Mouse (Mus musculus) limb, embryonic 11.5 days (tissue): ENCODE measurements at regions not wholly inside any gene's neighbourhood (a gene's known extent, or its start where the extent isn't known, plus 50 kb on each side); places are given as distances from the start of the nearest gene placed in this dataset.
"Not testable (repeated sequence)": the region's sequence is repeated elsewhere in the genome, so short reads cannot be mapped to it uniquely, and the experiment has no call there.

Experiments used
- ATAC-seq: fragments of 200-750 bp; cut with Nextera tagmentation; 2 replicates; pipeline ENCODE4 v1.8.0; 2017; ENCODE audit warnings: low read depth; ENCODE audit not compliant: insufficient number of reproducible peaks, low FRiP score, low TSS enrichment
- DNase-seq: peaks from one replicate; pipeline ENCODE4 v3.0.0-alpha.2; 2015; ENCODE audit warnings: low spot score
- H3K27ac ChIP-seq: fragments of 300-500 bp; sonication (generic); replicated peaks from 2 replicates; pipeline ENCODE4 v1.5.1; 2014; ENCODE audit warnings: low read depth, mild to moderate bottlenecking, low read length
- H3K27me3 ChIP-seq: fragments of 300-500 bp; sonication (generic); 2 replicates; pipeline ENCODE4 v1.6.1; 2014; ENCODE audit warnings: mild to moderate bottlenecking, low read length, mixed read lengths; ENCODE audit not compliant: control insufficient read depth, insufficient read depth
- H3K36me3 ChIP-seq: fragments of 300-500 bp; sonication (generic); 2 replicates; pipeline ENCODE4 v1.6.1; 2014; ENCODE audit warnings: mild to moderate bottlenecking, low read length, moderate library complexity, mixed read lengths; ENCODE audit not compliant: control insufficient read depth, insufficient read depth
- H3K4me1 ChIP-seq: fragments of 300-500 bp; sonication (generic); 2 replicates; pipeline ENCODE4 v1.6.1; 2014; ENCODE audit warnings: low read length, mixed read lengths; ENCODE audit not compliant: control insufficient read depth, insufficient read depth
- H3K4me2 ChIP-seq: fragments of 300-500 bp; sonication (generic); 2 replicates; pipeline ENCODE4 v1.6.1; 2014; ENCODE audit warnings: low read depth, mild to moderate bottlenecking, moderate library complexity; ENCODE audit not compliant: severe bottlenecking
- H3K4me3 ChIP-seq: fragments of 300-500 bp; sonication (generic); 2 replicates; pipeline ENCODE4 v1.5.1; 2014; ENCODE audit warnings: low read depth, low read length
- H3K9ac ChIP-seq: fragments of 300-500 bp; sonication (generic); 2 replicates; pipeline ENCODE4 v1.6.1; 2014; ENCODE audit warnings: mild to moderate bottlenecking, low read length
- H3K9me3 ChIP-seq: fragments of 300-500 bp; sonication (generic); 2 replicates; pipeline ENCODE4 v1.6.1; 2016; ENCODE audit warnings: low read length; ENCODE audit not compliant: control insufficient read depth
- WGBS: fragments of 180-500 bp; shearing (Covaris S2); extraction: QIAGEN DNeasy Blood & Tissue Kit; methylation state at CpG from one replicate; pipeline ENCODE4 v1.1.7; 2014; 5-methylcytosine and 5-hydroxymethylcytosine counted together

DNA sequence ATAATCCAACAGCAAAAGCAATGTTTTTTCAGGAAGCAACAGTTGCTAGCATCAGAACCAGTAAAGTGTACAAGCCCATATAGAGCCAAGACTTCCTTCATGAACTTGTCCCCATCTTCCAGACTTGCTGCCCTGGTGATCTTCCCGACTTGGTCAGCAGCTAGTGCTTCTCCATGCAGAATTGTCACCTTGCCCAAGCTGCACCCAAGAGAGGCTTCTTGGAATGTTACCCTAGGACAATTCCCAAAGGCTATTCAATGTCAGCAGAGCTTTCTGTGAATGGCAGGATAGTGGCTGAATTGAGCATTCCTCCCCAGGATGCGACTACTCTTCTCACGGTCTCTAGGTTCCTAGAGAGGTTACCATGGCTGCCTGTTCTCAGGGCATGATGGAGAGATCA lies 479.6 kb upstream of the BB014433 start:
- Histone ChIP-seq H3K4me2 (no peak overlapping the region), H3K9ac (no peak overlapping the region), H3K4me3 (no peak overlapping the region), H3K27me3 (no peaks in the 10 kb centered on the region), H3K4me1 (no peaks in the 10 kb centered on the region), H3K9me3 (no peaks in the 10 kb centered on the region), H3K27ac (no peak overlapping the region), H3K36me3 (no peaks in the 10 kb centered on the region)
- ATAC-seq, result no peak
- 95% methylated on average over 3 of the region's 3 CpGs for WGBS
- DNase-seq, result no peak

DNA sequence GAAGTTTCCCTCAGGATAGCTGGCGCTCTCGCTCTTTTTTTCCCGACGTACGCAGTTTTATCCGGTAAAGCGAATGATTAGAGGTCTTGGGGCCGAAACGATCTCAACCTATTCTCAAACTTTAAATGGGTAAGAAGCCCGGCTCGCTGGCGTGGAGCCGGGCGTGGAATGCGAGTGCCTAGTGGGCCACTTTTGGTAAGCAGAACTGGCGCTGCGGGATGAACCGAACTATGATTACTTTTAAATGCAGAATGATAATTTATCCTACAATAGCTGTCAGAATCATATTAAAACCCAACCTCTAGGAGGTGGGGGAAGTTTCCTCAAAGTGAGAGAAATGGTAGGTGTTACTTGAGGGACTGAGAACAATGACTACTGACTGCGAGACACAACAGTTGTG lies 474.0 kb upstream of the BB014433 start:
- H3K36me3 ChIP-seq, H3K9ac ChIP-seq, H3K9me3 ChIP-seq, H3K4me3 ChIP-seq, H3K27ac ChIP-seq, H3K27me3 ChIP-seq, ATAC-seq, H3K4me1 ChIP-seq, H3K4me2 ChIP-seq, DNase-seq: not testable (repeated sequence)
- 77% methylated on average over 18 of the region's 19 CpGs for WGBS

DNA sequence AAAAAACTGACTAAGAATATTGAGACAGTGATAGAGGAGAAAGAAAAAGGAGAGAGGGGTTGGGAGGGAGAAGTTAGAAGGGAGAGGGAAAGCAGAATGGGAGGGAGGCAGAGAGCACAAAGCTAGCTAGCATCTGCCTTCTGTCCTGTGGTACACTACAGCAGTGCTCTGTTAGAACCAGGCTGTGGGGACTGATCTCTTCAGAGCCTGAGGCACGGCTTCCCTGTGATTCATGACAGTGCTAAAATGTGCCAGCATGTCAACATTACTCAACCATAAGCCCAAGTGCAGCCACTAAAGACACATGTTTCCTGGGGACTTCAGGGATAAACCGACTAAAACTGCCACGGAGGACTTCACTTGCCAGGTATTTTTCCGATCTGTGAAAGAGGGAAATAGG lies 455.1 kb upstream of the BB014433 start:
- no peaks in the 10 kb centered on the region for H3K27me3 ChIP-seq
- H3K9me3 ChIP-seq, result no peaks in the 10 kb centered on the region
- H3K4me2 ChIP-seq, result no peak overlapping the region
- no peaks in the 10 kb centered on the region for H3K36me3 ChIP-seq
- H3K4me1 ChIP-seq, result no peaks in the 10 kb centered on the region
- H3K4me3 ChIP-seq, result no peak overlapping the region
- H3K9ac ChIP-seq, result no peak overlapping the region
- no peak for ATAC-seq
- no peak overlapping the region for H3K27ac ChIP-seq
- no peak for DNase-seq
- WGBS, result 84% methylated on average over 4 of the region's 4 CpGs

DNA sequence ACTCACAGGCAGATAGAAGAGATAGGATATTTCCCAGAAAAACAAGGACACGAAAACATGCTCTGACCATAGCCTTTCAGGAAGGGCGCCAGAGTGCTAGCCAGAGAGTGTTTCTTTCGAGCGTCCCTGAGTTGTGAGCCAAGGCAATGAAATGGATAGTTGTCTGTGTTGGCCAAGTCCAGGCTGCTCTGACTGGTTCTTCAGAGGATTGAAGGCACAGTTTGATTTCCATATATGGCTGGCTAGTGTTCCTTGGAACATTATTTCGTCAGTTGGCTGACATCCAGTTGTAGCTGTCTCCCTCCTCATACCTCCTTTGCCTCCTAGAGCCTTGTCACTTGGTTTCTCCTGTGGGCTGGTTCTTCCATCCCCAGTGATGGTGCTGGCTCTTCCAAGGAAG lies 451.7 kb upstream of the BB014433 start:
- ATAC-seq, result no peak
- 90% methylated on average over 5 of the region's 5 CpGs for WGBS
- no peak for DNase-seq

DNA sequence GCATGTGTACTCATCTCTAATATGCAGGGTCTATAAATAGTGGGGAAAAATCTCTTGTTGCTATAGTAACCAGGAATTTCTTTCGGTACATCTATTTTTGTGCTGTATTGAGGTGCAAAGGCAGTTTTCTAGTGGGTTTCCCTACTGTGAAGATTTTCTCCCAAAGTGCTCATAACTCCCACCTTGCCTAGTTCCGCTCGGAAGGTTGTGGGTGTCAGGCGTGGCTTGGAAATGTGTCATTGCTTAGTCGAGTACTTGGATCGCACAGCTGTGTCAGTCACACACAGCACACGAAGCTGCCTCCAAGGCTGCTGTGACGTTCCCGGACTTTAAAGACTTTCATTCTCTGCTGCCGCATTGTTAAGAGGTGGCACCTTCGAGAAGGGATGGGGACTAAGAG lies 450.4 kb upstream of the BB014433 start:
- DNase-seq, result no peak
- ATAC-seq, result no peak
- no peak overlapping the region for H3K4me2 ChIP-seq
- H3K27me3 ChIP-seq, result no peaks in the 10 kb centered on the region
- H3K9ac ChIP-seq, result no peak overlapping the region
- no peak overlapping the region for H3K4me3 ChIP-seq
- no peak overlapping the region for H3K27ac ChIP-seq
- H3K4me1 ChIP-seq, result no peaks in the 10 kb centered on the region
- H3K9me3 ChIP-seq, result no peaks in the 10 kb centered on the region
- WGBS, result 81% methylated on average over 11 of the region's 11 CpGs
- H3K36me3 ChIP-seq, result no peaks in the 10 kb centered on the region

More for the DNA sequence above, 451.7 kb upstream of the BB014433 start:
- no peak overlapping the region for H3K27ac ChIP-seq
- no peak overlapping the region for H3K4me3 ChIP-seq
- no peaks in the 10 kb centered on the region for H3K9me3 ChIP-seq
- no peaks in the 10 kb centered on the region for H3K36me3 ChIP-seq
- H3K27me3 ChIP-seq, result no peaks in the 10 kb centered on the region
- H3K4me1 ChIP-seq, result no peaks in the 10 kb centered on the region
- no peak overlapping the region for H3K9ac ChIP-seq
- no peak overlapping the region for H3K4me2 ChIP-seq

DNA sequence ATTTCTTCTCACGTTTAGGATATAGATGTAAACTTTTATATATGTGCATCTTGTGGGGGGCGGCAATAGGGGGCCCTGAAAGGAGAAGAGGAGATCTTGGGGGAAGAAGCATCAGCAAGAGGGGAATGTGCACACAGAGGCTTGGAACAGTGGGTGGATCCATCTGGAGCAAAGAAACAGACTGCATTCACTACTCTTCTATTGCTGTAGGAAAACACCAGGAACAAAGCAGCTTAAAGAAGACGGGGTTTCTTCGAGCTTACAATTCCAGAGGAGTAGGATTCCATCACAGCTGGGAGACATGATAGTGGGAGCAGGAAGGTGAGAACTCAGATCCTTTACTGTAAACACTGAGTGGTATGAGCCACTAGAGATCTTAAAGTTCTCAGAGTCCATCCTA lies 444.9 kb upstream of the BB014433 start:
- Histone ChIP-seq H3K4me1 (no peaks in the 10 kb centered on the region), H3K4me2 (no peak overlapping the region), H3K4me3 (no peak overlapping the region), H3K36me3 (no peaks in the 10 kb centered on the region), H3K9ac (no peak overlapping the region), H3K9me3 (no peaks in the 10 kb centered on the region), H3K27ac (no peak overlapping the region), H3K27me3 (no peaks in the 10 kb centered on the region)
- WGBS, result 85% methylated on average over 4 of the region's 4 CpGs
- ATAC-seq (no peak), DNase-seq (no peak)

DNA sequence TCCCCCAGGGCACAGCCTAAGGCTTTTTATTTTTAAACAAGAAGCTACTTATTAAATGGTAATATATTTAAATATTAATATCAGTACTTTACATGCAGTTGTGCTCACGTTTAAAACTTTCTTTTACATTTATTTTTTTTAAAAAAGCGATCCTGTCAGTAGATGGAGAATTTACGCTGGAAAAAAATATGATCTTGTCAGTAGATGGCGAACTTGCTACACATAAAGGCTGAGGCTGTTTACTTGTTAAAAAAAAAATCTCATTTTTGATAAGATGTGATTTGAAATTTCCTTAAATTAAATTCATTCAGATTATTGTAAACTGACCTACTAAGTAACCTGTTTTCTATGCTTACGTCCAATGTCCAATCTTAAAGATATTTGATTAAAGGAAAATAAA lies 441.7 kb upstream of the BB014433 start:
- H3K9ac ChIP-seq, result no peak overlapping the region
- no peak overlapping the region for H3K27ac ChIP-seq
- no peak for ATAC-seq
- H3K27me3 ChIP-seq, result no peaks in the 10 kb centered on the region
- no peak for DNase-seq
- no peak overlapping the region for H3K4me2 ChIP-seq
- no peaks in the 10 kb centered on the region for H3K4me1 ChIP-seq
- 67% methylated on average over 5 of the region's 5 CpGs for WGBS
- H3K9me3 ChIP-seq, result no peaks in the 10 kb centered on the region
- no peaks in the 10 kb centered on the region for H3K36me3 ChIP-seq
- no peak overlapping the region for H3K4me3 ChIP-seq

DNA sequence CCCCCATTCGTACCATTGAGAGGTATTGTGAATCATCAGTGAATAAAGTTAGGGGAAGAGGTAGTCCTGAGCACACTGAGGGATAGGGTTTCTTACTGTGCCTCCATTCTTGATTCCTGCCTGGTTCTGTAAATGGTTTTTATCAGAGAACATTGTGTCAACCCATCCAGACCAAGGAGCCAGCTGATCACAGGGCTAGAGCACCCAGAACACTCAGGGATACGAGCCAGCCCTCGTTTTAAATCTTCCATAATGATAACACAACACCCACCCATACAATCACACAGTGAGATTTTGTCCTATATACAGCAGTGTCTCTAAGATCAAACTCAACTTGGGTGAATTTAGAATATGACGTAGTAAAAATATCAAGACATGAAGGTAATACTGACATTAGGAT lies 424.7 kb upstream of the BB014433 start:
- WGBS, result 87% methylated on average over 4 of the region's 4 CpGs
- no peaks in the 10 kb centered on the region for H3K27me3 ChIP-seq

DNA sequence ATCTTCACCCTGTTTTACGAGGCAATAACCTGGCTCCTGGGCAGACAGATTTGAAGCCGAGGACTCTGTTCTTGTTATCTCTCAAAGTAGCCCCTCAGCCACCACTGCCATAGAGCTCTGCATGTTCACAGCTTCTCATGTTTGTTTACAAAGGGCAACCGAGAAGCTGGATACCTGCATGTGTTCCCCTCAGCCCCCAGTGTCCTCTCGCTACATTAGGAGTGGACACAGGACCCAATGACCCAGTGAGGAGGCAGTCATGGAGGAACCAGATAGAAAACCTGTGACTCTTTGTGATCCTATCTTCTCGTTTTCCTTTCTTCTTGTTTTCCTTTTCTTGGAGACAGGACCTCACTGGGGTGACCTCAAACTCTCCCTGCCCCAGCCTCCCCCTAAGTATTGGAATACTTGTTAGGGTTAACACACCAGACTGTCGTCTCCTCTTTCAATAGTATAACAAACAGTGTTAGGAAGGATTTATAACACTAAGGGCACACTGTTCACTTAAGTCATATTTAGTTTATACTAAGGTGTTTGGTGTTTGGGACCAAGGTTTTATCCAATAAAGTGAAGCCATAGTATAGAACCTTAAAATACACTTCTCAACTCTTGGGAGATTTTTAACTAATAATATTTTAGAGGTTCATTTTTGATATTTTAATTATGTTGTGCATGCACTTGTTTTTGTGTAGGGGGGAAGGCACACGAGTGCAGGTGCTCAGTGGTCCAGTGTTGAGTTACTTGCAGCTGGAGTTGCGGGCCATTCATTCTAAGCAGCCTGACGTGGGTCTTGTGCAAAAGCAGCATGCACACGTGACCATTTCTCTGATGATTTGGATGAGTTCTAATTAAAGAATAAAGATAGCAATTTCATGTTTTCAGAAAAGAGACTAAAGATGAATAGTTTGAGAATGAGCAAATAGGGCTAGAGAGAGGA lies 422.9 kb upstream of the BB014433 start:
- 60% methylated on average over 10 of the region's 10 CpGs for WGBS

More for the DNA sequence above, 424.7 kb upstream of the BB014433 start:
- no peak overlapping the region for H3K27ac ChIP-seq
- no peaks in the 10 kb centered on the region for H3K36me3 ChIP-seq
- DNase-seq (no peak), ATAC-seq (no peak)
- no peak overlapping the region for H3K9ac ChIP-seq
- no peaks in the 10 kb centered on the region for H3K4me1 ChIP-seq
- no peak overlapping the region for H3K4me3 ChIP-seq
- H3K4me2 ChIP-seq, result no peak overlapping the region
- H3K9me3 ChIP-seq, result no peaks in the 10 kb centered on the region

More for the DNA sequence above, 422.9 kb upstream of the BB014433 start:
- ATAC-seq (no peak), DNase-seq (no peak)
- Histone ChIP-seq H3K4me2 (no peak overlapping the region), H3K4me1 (no peaks in the 10 kb centered on the region), H3K27ac (no peak overlapping the region), H3K9ac (no peak overlapping the region), H3K36me3 (no peaks in the 10 kb centered on the region), H3K4me3 (no peak overlapping the region), H3K27me3 (no peaks in the 10 kb centered on the region), H3K9me3 (no peaks in the 10 kb centered on the region)
